Mouse (Mus musculus) 3T3-L1 (cell line): ENCODE data around the gene Dolpp1.
"Not testable (repeated sequence)": the region's sequence is repeated elsewhere in the genome, so short reads cannot be mapped to it uniquely, and the experiment has no call there.

ENCODE experiments used
- DNase-seq: peaks from one replicate; pipeline ENCODE4 v3.0.0-alpha.2; 2015; ENCODE audit warnings: low read depth, low spot score

Gene Dolpp1

DNA sequence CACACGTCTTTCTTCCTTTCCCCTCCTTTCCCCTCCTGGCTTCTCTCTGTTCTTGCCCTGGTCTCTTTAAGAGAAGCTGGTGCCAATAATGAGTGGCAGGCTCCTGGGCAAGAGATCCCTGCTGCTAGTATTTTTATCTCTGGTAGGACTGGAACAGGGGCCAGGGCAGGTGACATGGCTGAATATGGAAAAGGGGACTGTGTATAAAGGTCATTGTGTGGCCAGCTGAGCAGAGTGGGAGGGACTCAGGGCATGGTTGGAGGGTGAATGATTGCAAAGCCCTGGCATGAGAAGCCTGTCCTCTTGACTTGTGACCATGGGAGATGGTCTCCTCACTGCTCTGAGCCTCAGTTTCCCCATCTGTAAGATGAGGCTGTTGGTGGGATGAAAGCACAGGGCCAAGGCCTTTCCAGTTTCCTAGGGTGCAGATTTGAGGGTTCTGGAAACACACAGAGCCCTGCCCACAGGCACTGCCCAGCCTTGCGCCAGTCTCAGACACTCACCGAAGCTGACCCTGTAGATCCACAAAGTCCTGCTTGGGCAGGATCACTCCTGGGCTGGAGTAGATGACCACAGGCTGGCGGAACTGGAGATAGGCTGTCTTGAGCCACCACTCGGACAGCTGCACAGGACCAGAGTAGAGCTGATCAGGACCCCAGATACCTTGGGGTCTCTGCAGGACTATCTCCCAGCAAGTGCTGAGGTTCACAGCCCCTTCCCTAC lies 17.6 kb downstream of the Dolpp1 start:
- DNase-seq: no peak

DNA sequence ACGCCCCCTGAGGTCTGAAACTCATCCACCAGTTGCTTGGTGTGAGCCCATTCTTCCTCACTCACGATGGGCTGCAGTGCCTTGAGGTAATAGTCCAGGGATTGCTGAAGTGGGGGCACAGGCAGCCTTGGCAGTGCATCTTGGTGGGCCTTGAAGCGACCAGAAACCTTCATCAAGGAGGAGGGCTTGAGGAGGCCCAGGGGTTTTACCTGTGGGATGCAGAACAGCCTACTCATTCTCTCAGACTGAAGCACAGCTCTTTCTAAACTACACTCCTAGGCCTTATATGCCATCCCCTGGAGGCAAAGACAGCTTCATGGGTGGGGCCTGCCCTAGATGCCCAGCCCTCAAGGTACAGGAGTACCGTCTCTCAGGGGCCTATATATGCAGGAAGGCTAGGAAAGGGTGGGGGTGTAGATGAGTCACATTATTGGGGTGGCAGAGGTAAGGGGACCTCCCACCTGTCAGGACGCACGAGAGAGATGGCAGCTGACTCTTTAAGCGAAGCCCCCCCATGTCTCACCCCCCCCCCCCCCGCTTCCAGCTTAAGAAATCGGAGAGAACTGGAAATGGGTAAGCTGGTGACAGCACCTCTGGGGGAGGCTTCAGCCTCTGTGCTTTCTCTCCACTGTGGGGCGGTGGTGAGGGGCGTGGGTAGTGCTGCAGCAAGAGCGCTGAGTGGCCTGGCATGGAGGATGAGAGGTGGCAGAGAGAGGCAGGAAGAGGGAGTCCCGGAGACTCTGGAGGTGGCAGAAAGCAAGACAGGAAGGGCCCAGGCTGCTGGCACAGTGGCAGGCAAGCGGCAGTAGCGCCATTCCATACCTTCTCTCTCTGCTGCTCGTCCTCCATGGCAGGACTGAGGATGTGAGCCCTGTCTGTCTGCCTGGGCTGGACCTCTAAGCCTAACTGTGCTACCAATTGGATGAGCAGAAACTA lies 21.3 kb downstream of the Dolpp1 start:
- DNase-seq: no peak

DNA sequence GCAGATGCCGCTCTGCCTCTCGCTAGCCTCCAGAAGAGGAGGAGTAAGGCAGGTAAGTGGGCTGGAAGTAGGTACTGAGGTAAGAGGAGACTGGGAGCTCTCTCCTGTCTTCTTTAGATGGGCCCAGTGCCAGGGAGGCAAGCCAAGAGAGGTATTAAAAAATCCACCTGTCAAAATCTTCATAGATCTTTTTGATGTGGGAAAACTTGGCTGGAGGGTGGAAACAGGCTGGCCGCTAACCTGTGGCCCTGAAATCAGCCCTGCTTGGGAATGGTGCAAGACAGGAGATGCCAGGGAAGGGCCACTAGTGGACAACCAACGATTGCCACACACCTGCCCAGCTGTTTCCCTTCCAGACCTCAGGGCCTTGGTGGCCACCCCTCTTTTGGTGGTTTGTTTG lies 22.0 kb downstream of the Dolpp1 start:
- DNase-seq: no peak

DNA sequence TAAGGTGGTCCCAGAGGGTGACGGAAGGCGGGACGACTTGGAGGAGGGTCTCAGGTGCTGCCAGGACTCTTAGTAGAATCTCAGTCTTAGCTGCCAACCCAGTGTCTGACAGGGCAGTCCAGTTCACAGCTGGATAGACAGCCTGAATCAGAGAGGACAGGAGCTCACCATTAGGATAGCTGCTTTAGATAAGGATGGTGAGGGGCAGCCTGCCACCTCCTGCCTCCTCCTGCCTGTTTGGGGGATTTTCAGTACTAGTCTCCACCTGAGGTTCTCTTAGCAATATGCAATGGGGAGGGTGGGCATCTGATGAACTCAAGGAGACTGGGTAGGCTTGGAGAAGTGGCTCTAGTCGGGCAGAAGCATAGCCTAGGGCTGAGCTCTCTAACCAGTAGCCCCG lies 22.6 kb downstream of the Dolpp1 start:
- no peak for DNase-seq

DNA sequence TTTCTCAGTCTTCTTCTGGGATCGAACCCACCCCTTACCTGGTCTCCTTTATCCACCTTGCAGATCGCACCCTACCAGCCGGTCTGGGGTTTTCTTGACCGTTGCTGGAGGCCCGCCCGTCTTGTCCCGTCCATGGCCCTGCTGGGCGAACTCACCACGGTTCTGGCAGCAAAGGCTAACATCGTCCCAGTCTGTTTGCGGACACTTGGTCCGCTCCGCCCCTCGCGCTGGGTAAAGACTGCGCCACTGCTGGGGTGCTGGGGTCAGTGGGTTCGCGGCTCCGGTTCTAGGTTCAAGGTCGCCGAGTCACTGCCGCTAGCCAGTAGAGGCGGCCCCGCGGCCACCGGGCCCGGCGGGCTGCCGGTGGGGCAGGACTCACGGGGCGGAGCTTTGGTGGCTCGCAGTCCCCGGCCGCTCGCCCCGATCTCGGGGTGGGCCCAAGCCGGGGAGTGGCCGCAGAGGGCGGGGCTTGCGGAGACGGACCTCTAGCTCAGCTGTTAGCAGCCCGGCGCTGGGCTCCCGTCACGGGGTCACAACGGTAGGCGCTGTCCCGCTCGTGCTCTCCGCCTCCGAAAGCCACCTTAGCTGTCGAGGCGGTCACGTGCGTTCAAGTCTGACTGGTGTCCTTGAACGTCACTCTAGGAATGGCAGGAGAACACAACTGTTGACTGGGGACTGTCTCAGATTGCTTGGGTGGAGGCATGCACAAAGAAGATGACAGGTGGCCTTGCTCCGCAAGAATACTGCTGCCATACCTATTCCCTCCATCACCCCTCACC lies 23.3 kb downstream of the Dolpp1 start, which contains the start of gene Crat:
TSS of gene Crat (minus strand) at position 657 of the 779 bp plus-strand sequence.
- peak; percentile 86 for DNase-seq

DNA sequence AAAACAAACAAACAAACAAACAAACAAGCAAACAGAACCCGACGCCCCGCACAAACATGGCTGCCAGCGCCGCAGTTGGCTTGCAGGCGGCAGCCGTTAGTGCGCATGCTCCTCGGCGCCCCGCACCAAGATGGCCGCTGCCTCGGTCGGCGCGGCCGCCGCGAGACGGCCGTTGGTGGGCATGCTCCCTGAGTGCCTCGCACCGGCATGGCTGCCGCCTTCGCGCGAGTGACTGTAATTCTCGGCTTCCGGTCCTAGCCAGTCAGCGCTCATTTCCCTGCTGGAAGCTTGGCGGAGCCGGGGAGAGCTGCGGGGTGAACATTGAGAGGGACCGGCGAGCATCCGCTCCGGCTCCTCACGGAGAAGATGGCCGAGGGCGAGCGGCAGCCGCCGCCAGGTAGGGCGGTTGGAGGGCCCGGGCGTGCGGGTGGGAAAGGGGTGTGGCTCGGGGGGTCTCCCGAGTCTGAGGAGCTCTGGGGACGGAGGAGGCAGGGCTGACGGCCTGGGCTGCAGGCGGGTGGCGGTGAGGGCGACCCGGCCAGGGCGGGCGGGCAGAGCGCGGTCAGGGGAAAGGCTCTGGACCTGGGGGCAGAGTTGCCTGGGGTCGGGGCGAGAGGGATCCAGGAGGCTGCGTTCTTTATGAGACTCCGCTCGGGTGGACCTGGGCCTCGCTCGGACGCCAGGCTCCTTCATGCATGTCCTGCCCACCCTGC lies 24.0 kb downstream of the Dolpp1 start, which contains the start of gene Ptpa:
TSS of gene Ptpa (plus strand) at position 104 of the 713 bp plus-strand sequence.
- DNase-seq: peak; percentile 85

DNA sequence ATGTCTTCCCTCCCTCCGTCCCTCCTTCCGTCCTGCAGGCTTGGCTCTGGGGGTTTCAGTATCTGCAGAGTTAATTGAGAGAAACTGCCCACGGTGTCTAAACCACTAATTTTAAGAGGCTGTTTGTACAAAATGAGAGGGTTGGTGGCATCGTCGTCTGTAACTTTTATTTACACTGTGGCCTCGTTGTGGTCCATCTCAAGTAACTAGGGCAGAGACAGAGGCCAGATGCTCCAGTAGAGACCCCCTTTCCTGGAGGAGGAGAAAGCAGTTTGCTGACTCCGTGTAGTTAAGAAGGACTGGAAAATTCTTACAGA lies 24.6 kb downstream of the Dolpp1 start:
- DNase-seq: no peak

DNA sequence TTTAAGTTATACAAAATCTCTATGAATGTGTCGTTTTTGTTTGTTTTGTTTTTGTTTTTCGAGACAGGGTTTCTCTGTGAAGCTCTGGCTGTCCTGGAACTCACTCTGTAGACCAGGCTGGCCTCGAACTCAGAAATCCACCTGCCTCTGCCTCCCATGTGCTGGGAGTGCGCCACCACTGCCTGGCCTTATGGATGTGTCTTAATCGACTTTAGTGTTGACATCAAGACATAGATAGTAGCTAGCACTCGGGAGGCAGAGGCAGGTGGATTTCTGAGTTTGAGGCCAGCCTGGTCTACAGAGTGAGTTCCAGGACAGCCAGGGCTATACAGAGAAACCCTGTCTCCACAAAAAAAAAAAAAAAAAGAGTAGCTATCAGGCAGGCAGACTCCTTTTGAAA lies 25.1 kb downstream of the Dolpp1 start:
- not testable (repeated sequence) for DNase-seq

DNA sequence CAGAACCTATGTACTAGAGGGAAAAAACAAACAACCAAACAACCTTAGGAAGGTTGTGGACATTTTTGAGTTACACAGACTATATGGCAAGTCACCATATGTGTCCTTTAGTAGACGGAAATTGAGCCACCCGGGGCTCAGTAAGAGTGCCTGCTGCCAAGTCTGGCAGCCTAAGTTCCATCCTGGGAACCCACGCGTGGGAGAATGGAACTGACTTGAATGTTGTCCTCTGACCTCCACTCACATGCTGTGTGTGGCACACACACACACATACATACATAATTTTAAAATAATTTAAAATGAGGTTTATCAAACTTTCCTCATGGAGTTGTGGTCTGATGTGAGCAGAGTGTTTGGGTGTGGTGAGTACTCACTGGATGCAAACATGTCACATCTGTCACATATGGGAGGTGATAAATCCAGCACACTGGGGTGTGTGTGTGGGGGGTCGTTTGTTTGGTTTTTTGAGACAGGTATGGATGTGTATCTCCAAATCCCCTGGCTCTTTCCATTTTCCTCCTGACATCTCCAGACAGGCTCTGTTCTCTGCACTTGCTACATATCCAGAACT lies 25.6 kb downstream of the Dolpp1 start:
- DNase-seq: no peak

DNA sequence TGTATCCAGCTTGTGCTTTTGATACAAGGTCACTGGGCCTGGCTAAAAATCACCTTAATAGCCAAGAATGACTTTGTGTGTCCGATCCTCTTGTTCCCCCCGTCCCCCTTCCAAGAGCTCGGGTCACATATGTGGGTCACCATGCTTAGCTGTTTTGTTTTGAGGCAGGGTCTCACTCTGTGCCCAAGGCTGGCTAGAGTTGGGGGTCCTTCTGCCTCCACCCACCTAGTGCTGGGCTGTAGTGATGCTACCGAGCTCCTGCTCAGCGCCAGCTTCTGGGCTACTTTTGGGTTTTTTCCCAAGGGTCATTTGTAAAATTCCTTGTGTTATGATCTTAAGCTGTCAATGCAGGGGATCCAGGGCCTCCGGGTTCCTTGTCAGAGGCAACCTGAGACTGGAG lies 26.2 kb downstream of the Dolpp1 start:
- no peak for DNase-seq

DNA sequence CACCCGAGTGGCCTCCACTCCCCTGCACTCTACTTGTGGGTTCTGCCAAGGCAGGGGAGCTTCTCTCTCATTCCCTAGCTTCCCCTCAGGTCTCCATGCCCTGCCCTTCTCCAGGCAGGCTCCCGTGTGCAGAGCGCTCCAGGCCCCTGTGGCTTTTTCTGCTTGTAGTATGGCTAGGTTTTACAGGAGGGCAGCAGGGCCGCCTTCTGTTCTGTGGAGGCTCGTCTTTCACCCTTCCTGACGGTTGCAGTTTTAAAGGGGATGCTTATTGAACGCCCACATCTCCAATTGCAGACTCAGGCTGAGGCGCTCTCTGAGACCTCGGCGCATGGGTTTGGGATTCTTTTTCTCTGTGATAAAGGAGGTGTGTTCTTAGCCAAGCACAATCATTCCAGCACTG lies 27.1 kb downstream of the Dolpp1 start:
- DNase-seq: no peak

DNA sequence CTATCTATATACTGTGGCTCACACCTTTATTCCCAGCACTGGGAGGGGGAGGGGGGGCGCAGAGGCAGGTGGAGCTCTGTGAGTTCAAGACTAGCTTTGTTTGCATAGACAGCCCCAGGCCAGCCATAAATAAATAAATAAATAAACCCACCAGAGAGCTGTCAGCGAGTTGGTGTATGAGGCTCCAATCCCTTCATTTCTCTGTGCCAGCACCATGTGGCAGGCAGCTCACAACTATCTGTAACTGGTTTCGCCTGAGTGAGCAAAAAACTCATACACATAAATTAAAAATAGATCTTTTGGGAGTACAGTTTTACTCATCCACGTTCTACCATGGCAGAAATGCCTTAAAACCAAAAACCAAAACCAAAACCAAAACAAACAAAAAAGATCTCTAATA lies 29.4 kb downstream of the Dolpp1 start:
- no peak for DNase-seq

DNA sequence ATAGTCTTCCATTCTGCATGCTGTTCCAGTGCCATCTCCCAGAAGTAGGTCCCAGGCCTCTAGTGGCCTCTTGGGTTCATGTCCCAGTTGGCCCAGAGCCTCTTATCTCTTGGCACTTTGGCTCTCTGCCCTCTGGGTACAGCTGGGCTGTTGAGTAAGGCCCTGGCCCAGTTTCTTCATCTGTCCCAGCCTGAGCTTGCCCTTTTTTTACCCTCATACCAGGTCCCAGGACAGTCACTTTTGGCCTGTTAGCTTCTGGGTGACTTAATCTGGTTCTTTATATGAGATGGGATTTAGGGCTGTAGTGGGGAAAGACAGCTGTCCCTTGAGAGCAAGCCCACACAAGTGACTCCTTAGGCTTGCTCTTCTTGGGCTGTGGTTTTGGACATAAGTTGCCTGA lies 37.1 kb downstream of the Dolpp1 start:
- DNase-seq: peak; percentile 32

DNA sequence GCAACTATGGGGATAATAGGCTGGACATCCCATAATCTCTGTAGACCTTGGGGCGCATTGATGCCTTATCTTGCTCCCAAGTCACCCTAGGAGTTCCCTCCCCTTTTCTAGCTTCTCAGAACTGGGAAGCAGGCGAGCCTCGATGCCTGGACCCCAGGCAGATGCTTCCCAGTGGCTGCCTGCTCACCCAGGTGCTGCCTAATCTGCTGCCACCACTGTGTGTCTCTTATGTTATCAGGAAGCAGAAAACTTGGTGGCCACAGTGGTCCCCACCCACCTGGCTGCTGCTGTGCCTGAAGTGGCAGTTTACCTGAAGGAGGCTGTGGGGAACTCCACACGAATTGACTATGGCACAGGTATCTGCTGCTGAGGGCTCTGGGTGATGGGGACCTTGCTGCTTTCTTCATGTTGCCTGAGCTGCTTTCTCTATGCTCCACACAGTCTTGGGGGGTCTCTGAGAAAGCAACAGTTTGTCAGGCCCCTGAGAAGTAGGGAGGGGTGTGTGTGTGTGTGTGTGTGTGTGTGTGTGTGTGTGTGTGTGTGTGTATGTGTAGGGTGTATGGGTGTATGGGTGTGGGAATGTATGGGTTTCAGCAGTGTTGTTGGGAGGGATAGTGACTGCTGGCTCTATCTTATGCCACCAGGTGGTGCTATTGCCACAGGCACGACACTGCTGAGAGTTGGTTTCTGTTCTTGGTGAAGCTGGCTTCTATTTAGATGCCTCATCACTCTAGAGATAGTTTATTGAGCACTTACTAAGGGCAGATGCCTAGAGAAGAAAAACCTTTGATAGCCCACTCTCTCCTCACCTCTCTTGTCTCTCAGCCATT lies 43.5 kb downstream of the Dolpp1 start:
- peak; percentile 88 for DNase-seq

DNA sequence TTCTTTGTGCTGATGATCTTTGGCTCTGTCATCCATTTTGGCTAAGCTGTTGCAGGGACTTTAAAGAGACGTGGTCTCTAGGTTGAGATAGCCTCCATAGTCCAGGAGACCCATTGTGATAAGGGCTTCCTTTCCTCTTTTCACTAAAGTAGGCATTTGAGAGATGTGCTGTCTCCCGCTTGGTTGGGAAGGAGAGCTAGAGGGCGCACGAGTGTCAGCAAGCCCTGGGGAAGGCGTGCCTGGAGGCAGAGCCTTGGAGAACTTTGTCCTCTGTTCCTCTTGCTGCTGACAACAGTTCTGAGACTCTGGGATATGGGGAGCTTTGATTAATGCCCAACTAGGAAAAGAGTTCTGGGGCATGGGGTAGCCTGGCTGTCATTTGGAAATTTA lies 44.1 kb downstream of the Dolpp1 start:
- DNase-seq: no peak

DNA sequence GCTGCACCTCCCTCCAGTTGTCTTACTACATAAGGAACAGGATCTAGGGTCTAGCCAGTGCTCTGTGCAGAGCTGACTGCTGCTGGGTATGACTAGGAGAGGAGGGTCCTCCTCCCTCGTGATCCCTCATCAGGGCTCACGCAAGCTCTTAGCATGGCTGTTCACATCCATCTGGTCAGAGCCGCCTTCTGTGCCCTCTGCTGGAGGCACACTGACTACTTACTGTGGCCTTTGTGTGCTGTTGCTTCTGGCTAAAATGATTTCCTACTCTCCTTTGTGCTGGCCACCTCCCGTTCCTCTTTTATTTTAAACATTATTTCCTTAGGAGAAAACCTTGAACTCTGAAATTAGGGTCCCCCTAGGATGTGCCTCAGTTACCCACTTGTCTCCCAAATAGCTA lies 44.8 kb downstream of the Dolpp1 start:
- DNase-seq: no peak

DNA sequence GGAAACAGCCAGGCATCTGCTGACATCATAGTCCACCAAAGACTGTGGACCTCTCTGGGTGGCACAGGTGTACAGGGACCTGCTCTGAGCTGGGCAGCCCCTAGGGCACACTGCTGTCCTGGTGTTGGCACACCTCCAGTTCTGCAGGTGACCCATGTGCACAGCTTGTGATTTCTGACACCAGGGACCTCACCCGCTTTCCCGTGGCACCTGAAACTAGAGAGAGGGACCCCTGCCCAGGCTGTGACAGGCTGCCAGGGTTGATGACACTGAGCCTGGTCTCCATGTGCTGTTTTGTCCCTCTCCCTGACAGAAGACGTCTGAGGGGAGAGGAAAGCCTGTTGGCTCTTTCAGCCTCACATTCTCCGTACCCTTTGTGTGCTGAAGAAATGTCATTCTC lies 45.7 kb downstream of the Dolpp1 start:
- no peak for DNase-seq

DNA sequence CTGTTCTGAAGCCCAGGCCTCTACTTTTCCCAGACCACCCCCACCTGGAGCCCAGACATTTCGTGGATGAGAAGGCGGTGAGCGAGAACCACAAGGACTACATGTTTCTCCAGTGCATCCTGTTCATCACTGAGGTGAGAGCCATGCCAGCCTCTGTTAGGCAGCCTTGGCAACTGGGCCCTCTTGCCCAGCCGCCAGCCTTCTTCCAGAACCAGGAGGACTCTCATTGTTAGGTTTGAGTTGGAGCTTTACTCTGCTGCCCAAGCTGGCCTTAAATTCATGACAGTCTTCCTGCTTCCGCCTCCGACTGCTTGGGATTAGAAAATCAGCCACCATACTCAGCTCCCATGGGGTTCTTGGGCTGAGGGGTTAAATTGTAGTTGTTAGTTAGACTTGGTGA lies 47.6 kb downstream of the Dolpp1 start:
- no peak for DNase-seq

DNA sequence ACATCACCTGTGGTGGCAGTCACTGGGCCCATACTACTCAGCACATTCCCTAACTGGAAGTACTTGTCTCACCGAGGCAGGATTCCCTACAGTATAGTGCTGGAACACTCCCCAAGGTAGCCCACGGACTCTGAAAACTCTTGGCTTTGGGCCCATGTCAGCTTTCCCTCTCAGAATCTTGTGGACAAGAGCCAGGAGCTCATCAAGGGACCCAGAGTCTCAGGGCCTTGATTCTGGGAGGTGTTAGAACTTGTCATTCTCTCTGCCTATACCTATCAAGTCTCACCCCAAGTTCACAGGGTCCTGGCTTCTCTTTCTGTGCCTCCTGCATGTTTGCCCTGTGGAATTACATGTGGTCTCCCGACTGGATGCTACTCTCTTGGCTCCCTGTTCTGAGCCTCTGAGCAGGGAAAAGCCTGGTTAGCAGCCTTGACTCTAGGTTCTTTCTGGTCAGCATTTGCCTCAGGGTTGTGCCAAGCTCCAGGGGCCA lies 48.2 kb downstream of the Dolpp1 start:
- peak; percentile 90 for DNase-seq
